Mouse (Mus musculus) Patski (cell line): ENCODE measurements around the gene Pipox. TPM values are rescaled to one million over a fixed set of nuclear protein-coding genes. Genes with fewer than 3 reads are reported as not detected.
A peak's percentile ranks its signal among the peaks of the same experiment; 100 is the strongest.

Experiments used
- ATAC-seq: fragments of 100-300 bp; one replicate; pipeline ENCODE4 v1.8.0; 2021
- CTCF ChIA-PET: fragments of 350-600 bp; sonication (Branson Sonifier 250); formaldehyde crosslinking; loops from one replicate; lab custom pipeline; 2022; ENCODE audit warnings: inconsistent platforms; lab: Charles Lee
- POLR2A ChIA-PET: fragments of 350-600 bp; sonication (Branson Sonifier 250); formaldehyde crosslinking; loops from one replicate; lab custom pipeline; 2022; ENCODE audit warnings: antibody characterized with exemption, inconsistent platforms; lab: Charles Lee
- DNase-seq: peaks from one replicate; pipeline ENCODE4 v3.0.0-alpha.2; 2011; ENCODE audit warnings: low read depth, low spot score
- H3K27me3 ChIP-seq: fragments of 371-371 bp; one replicate; pipeline ENCODE4 v1.5.1; 2021
- CTCF ChIP-seq: fragments of 100-300 bp; IDR thresholded peaks from one replicate; pipeline ENCODE4 v1.5.1; 2021
- in situ Hi-C: fragments of 300-500 bp; cut with MboI; formaldehyde crosslinking; loops from 3 replicates; pipeline ENCODE4 v1.11.1; 2018; ENCODE audit warnings: low pct_unique_long_range_greater_than_20kb, mixed read lengths
- polyA plus RNA-seq: library from polyadenylated mRNA; unstranded; gene quantifications from one replicate; pipeline ENCODE4 v1.2.3, GENCODE M21; 2021

Pipox gene
- polyA plus RNA-seq, result 0.15 TPM

- POLR2A ChIA-PET, result interaction anchor here (0.6 to 0.7 kb wide), 4 partner anchors 10 to 75 kb away, joined by 3 to 4 read pairs (median 3); no protein-coding TSS in a partner anchor
- CTCF ChIA-PET, result interaction anchor here (1.1 to 1.3 kb wide), 2 partner anchors 22 to 67 kb away, joined by 4 to 5 read pairs; no protein-coding TSS in a partner anchor
- in situ Hi-C loops, result no loop called here
- peak; percentile 64 for TF ChIP-seq CTCF
- DNase-seq, result peak; percentile 61
- ATAC-seq, result peak; percentile 35
- peaks cover 17% of the 10 kb centered on the region for H3K27me3 ChIP-seq
Measured at GRCm38 (mm10) chr11:77893787-77894718, at the start of gene Pipox. Gene Pipox, minus strand, starts transcription at chr11:77894096.

- DNase-seq (no peak), ATAC-seq (no peak)
- ChIA-PET POLR2A (no interaction called here), CTCF (interaction anchor here (2.4 kb wide), 1 partner anchor 116 kb away, joined by 7 read pairs; no protein-coding TSS in a partner anchor)
- TF ChIP-seq CTCF, result no peak
- H3K27me3 ChIP-seq, result peaks cover 69% of the 10 kb centered on the region
- in situ Hi-C loops, result no loop called here
Measured at GRCm38 (mm10) chr11:77942230-77942629, 48.3 kb upstream of the Pipox start.

GRCm38 (mm10) chr11:77937649-77938410 lies 43.9 kb upstream of the Pipox start:
- no peak for TF ChIP-seq CTCF
- ATAC-seq (no peak), DNase-seq (no peak)
- in situ Hi-C loops, result no loop called here
- CTCF ChIA-PET, result interaction anchor here (0.9 kb wide), 1 partner anchor 8 kb away, joined by 3 read pairs; no protein-coding TSS in a partner anchor
- POLR2A ChIA-PET, result no interaction called here
- H3K27me3 ChIP-seq, result peaks cover 75% of the 10 kb centered on the region

- POLR2A ChIA-PET, result interaction anchor here (0.5 to 0.6 kb wide), 2 partner anchors 12 to 254 kb away, joined by 3 read pairs; no protein-coding TSS in a partner anchor
- H3K27me3 ChIP-seq, result peaks cover 80% of the 10 kb centered on the region
- in situ Hi-C loops, result no loop called here
- CTCF ChIA-PET, result no interaction called here
- TF ChIP-seq CTCF, result no peak
- DNase-seq (no peak), ATAC-seq (no peak)
Measured at GRCm38 (mm10) chr11:77936846-77937245, 43.0 kb upstream of the Pipox start.

DNA sequence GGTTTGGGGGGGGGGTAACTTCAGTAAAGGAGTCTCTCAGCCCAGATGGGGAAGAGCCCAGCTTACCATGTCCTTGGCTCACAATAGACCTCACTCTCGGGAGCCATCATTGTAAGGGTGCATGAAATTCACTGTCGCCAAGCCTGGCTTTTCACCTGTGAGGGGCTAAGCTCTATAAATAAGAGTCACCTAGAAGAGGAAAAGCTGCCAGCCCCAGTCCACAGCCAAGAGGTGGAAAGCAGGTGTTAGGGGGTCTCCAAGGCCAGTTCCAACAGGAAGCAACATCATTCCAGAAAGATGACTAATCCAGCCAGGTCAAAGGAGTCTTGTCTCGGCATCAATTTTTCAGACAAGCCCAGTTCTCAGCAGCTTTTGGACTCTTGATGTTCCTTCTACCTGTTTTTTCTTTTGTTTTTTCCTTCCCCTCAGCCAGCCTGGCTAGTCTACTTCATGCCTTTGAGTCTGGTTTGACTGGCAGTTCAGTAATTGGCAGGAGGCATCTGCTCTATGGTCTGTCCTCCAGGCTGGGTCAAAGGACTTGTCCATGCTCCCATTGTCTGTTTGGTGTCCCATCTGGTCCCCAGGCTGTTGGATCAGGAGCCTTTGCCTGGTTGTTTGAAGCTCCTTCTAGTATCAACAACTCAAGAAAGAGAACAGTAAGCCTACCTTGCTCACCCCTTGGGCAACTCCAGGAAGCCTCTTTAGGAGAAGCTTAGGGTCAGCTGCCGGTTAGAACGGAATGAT lies 40.8 kb upstream of the Pipox start:
- ATAC-seq, result no peak
- ChIA-PET CTCF (interaction anchor here (1.3 to 1.6 kb wide), 4 partner anchors 9 to 35 kb away, joined by 3 to 4 read pairs (median 3); no protein-coding TSS in a partner anchor), POLR2A (no interaction called here)
- no peak for TF ChIP-seq CTCF
- no peak for DNase-seq
- in situ Hi-C loops, result no loop called here
- H3K27me3 ChIP-seq, result peaks cover 80% of the 10 kb centered on the region

- POLR2A ChIA-PET, result no interaction called here
- ATAC-seq (no peak), DNase-seq (no peak)
- H3K27me3 ChIP-seq, result peaks cover 81% of the 10 kb centered on the region
- in situ Hi-C loops, result no loop called here
- CTCF ChIA-PET, result interaction anchor here (1.3 to 1.6 kb wide), 3 partner anchors 10 to 25 kb away, joined by 3 to 4 read pairs (median 3); no protein-coding TSS in a partner anchor
- no peak for TF ChIP-seq CTCF
Measured at GRCm38 (mm10) chr11:77934111-77934521, 40.2 kb upstream of the Pipox start.

- in situ Hi-C loops, result no loop called here
- POLR2A ChIA-PET, result no interaction called here
- TF ChIP-seq CTCF, result no peak
- no peak for ATAC-seq
- no peak for DNase-seq
- CTCF ChIA-PET, result no interaction called here
- peaks cover 76% of the 10 kb centered on the region for H3K27me3 ChIP-seq
Measured at GRCm38 (mm10) chr11:77932576-77932975, 38.7 kb upstream of the Pipox start.

DNA sequence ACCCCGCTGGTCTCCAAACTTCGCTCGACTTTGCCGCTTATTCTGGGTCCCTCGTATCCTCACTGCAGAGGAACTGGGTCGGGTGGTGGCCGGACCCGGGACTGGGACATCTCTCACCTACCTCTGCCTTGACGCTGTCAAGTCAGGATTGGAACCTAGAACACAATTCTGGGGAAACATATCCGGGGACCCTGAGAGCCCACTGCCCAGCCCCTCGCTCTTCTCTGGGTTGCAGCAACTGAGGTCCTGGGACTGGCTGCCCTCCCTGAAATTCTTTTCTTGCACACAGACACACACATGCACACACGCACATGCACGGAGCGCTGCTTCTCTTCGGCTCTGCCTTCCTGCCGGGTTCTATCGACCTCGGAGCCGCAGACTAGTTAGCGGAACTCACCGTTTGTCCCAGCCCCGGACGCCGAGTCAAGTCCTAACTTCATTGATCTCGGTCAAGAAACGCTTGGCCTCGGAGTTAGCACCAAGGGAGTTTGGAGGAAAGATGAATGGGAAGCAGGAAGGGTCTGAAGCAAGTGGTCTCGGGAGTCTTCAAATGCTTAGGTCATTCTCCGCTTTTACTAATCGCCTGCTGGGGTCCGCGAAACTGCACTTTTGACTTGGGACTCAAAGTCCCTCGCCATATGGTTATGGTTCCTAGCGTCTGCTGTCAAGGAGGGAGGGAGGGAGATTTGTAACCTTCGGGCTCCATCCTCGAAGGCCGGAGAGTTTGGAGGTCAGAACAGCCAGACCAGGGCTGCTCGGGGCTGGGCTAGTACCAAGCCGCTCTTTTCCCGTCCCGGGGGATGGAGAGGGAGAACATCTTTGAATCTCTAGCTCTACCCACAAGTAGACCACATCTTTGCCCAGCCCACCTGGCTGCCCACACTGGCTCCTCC lies 37.9 kb upstream of the Pipox start:
- no peak for TF ChIP-seq CTCF
- POLR2A ChIA-PET, result no interaction called here

More for the DNA sequence above, 37.9 kb upstream of the Pipox start:
- ATAC-seq (no peak), DNase-seq (no peak)
- H3K27me3 ChIP-seq, result peaks cover 68% of the 10 kb centered on the region
- in situ Hi-C loops, result no loop called here
- CTCF ChIA-PET, result no interaction called here
